Mouse (Mus musculus) kidney, adult 2 months (tissue): ENCODE data around the gene Kcnn1.

Source experiments
- CTCF ChIP-seq: fragments of 200-500 bp; conservative IDR thresholded peaks from 2 replicates; pipeline ENCODE4 v1.5.1; 2011; ENCODE audit warnings: low read depth, mild to moderate bottlenecking, control low read depth, low read length, moderate library complexity, mixed read lengths; ENCODE audit not compliant: insufficient read depth, insufficient read length
- POLR2A ChIP-seq: fragments of 200-500 bp; IDR thresholded peaks from one replicate; pipeline ENCODE4 v1.6.1; 2011; ENCODE audit warnings: low read depth, low read length, control low read depth

DNA sequence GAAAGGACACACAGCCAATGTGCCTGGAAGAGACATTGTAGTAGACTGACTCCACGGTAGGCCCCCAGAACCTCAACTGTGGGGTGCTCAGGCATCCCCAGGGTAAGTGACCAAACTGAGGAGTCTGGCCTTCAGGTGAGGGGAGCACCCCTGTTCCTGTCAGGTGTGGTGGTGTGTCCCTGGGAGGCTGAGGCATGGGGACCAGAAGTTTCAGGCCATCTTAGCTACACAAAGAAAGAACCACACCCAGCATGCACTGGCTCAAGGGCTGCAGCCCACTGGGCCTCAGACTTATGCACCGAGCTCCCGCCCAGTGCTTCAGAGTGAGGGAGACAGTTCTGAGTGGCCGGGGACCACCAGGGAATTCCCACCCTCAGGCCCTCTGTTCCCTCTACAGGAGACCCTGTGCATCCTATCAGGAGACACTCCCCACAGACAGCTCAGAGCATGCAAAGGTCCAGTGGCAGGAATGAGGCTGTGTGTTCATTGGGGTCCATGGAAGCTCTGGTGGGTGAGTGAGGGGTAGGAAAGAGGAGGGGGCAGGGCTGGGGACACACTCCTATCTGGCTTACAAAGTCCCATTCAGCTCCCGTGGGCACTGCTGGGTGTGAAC, 8.2 kb upstream of the Kcnn1 start:
- TF ChIP-seq POLR2A (no peak), CTCF (no peak)
